Mouse (Mus musculus) small intestine, adult 2 months (tissue): ENCODE results near the gene Usp25.

Source experiments
- CTCF ChIP-seq: fragments of 200-500 bp; IDR thresholded peaks from 2 replicates; pipeline ENCODE4 v1.5.1; 2012; ENCODE audit warnings: low read depth, mild to moderate bottlenecking, control low read depth, inconsistent platforms, low read length, moderate library complexity, mixed read lengths; ENCODE audit not compliant: insufficient replicate concordance, insufficient read length; ENCODE audit errors: extremely low read depth
- POLR2A ChIP-seq: fragments of 200-500 bp; IDR thresholded peaks from 2 replicates; pipeline ENCODE4 v1.6.1; 2012; ENCODE audit warnings: low read depth, mild to moderate bottlenecking, control low read depth, inconsistent platforms, low read length, moderate library complexity

DNA sequence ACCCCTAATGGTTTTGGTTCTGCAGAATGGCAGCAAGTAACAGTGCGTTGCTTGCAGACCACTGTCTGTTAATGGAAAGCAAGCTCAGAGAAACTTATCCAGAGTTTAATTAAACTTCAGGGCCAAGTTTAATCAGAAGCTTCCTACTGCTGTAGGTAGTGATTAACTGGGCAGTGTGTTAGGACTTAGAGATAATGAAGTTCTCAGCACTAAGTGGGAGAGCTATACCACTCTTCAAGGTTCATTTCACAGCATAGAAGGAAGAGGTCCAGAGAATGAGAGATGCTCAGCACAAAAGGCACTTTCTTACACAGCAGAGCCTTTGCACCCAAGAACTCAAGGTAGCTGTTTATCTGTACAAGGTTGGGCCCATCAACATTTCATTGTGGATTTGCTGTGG, 50.4 kb downstream of the Usp25 start:
- TF ChIP-seq CTCF = no peak
- TF ChIP-seq POLR2A = no peak
